Mouse (Mus musculus) spleen, postnatal 14 days (tissue): Measurements from ENCODE around the gene Smc3.

Source experiments
- DNase-seq, 2 experiments: peaks; one replicate each; pipeline ENCODE4 v3.0.0; 2021 to 2022; ENCODE audit warnings: low spot score in 2 of 2

Gene Smc3

DNA sequence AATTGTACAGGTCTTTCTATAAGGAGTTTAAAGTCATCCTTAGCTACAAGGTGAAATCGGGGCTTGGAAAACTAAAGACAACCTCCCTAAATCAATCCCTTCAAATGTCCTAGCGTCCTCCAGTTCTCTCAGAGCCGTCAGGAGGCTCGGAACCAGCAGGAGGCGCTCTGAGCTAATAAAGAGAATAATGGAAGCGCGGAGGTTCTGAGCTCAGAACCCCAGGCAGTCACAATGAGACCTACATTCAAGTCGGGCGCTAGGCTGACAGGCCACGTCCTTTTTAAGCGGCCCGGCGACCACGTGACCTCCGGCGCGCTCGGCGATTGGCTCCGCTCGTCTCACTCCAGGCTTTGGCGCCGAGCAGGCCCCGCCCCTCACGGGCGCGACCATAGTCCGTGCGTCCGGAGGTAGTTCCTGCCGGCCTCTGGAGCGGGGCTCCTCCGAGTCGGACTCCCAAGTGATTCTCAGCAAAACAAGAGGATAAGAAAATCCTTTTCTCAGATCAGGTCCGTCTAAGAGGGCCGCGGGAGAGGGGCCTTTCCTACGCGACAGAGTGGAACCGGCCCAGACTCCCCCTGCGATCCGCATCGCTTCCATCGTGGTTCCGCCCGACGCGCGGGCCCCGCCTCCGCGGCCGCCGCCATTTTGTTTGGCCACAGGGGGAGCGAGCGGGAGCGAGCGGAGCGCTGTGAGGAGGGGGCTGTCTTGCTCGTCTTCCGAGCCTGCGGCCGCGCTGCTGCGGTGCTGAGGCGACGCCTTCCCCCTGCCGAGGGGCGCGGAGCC lies at the start of gene Smc3:
Gene Smc3 (plus strand): TSS at position 642 of the 783 bp plus-strand sequence.
- DNase-seq: peak; percentile 99

DNA sequence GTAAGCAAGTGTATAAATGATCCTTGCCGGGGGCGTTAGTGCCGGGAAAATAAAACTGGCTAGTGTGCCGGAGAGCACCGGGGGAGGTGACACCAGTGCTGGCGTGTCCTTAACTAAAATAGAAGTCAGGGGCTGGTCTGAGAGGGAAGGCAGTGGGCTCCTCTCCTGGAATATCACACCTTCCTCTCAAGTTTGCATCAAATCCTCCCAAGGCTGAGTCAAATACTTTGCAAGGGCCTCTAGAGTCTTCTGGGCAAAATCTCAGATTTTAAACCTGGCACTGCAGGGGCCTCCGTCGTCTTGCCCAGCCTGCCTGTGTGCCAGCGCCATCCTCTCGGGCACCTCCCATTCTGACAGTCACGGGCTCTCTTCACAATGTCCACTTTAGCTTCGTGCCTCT lies 49.2 kb upstream of the Smc3 start:
- no peak for DNase-seq

DNA sequence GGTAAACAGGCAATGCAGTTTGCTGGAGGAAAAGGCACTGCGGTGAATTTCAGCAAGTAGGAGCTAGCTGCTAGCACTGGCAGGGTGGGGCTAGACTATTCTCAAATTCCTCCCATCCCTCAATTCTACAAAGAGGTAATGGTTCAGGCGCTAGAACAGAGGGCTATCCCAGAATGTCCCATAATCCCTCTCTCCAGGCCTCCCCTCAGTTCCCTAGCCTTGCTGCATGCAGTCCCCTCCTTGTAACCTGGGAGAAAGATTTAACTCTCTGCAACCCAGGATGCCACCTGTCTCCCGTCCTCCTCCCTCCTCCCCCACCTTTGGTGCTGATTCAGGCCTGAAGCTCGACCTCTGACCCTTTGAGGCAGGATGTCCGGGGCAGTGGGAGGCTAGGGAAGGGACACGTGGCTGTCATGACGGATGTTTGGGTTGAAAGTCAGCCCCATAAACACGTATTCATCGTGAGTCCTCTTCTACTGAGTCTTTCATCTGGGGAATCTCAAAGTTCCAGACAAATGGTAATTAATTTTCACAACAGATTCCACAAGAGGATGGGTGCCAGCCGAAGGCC lies 47.9 kb upstream of the Smc3 start:
- DNase-seq: no peak

DNA sequence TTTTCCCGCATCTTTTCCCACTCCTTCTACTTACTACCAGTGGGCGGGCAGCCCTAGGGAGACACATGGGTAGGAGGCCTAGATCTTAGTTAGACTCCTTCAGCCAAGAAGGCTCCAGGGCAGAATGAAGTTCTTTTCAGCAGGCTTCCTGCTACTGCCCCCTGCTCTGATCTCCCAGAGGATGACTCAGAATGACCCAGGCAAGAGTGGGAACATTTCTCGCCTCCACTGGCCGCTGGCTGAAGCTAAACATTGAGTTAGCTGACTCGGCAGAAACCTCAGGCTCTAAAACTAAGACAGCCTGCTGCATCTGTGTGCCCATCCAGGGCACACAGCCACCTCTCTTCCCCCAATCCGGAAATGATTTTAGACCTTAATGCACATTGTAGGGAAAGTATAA lies 47.4 kb upstream of the Smc3 start:
- DNase-seq: no peak

DNA sequence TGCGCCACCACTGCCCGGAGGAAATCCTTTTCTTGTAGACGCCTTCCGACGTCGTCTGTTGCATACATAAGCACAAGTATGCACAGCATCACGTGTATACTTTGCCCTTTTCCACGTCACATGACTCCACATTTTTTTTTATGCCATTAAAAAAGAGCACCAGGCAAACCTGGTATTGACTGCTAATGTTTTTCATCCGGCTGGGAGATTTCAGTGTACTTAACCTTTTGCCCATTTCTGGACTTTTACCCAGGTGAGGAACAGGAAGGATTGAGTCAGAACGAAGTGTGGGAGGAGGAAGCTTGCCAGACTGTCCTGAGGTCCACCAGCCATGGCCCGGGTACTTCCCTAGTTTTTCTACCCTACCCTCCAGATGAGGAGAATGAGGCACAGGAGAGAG lies 45.8 kb upstream of the Smc3 start:
- no peak for DNase-seq

DNA sequence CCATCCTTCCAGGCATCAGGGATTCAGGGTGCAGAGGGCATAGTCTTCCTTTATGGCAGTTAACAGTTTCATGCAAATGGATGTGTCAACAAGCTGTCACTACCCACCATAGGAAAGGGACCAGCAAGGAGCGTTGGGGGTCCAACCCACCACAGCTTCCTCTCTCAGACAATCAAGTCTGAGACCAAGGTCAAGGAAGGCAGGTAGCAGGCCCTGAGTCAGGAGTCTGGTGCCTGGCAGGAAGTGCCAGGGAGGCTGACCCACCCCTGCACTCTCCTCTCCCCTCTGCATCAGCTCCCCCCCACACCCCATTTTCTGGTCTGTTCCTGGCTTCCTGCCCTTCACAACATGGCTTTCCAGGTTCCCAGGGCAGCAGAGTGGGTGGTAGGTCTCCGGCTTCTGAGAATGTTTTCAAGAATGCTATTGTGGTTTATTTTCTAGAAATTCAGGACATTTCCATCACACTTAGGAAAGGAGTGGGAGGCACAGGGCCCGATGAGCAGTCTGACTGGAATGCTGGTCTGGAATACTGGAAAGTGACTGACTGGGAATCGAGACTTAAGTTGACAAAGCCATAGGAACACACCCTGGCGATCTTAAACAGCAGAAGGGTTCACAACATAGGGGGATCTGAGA lies 45.1 kb upstream of the Smc3 start:
- no peak for DNase-seq

DNA sequence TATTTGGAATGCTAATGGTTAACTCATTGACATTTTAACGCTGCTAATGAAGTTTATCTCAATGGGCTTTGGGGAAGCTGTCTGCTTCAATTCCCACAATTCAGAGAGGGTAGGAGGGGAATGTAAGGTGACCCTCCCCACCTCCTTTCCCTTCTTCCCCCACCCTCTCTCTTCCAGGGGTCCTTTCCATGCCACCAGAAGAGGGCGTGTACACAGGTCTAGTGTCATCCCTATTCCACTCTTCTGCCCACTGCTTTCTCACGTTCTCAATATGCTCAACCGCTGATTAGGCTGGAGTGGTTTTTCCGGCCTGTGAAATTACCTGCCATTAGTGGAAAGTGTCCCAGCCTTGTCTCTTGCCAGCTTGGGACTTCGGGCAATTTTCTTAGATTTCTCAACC lies 43.4 kb upstream of the Smc3 start:
- no peak for DNase-seq

DNA sequence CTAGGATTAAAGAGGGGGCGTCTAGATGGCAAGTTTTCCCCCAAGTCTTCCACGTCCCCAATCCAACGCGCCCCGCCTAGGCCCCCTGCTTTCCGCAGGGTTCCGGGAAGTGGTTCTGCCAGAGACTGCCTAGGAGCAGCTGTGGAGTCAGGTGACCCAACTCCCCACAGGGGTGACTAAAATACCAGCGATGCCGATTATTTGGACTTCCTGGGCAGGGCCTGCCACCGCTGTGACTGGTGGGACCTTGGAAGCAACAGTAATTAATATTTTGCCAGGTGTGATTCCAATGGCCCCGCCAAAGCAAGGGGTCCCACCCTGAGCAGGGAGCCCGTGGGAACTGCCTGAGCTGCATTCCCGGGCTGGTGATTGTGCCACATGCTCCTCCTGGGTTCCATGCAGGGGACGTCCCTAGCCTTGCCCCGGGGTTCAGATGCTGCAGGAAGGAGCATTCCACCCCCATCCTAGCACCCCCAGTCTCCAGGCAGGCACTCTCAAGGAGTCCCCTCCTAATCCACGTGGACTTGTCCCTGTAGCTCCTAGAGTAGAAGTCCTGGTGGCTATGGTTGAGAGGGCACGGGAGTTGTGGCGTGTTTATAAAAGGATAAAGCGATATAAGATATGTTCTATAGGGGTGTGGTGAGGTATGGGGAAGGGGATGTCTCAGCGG lies 42.8 kb upstream of the Smc3 start:
- DNase-seq: no peak

DNA sequence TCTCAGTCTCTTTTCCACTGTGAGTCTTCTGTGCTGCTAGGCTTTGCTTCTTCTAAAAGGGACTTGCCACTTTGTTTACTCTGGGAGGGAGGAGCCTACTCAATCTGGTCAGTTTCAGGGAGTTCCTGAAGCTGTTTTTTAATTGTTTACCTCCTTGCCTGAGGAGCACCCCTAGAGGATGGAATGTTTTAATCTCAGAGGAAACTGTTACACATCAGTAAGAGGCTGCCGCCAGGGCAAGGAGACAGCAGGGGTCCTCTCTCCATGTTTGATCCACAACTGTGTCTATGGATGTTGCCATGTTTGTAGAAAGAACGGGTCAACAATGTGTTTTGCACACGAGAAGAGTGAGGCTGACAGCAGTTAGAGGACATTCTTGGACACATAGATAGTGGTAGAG lies 39.8 kb upstream of the Smc3 start:
- no peak for DNase-seq

DNA sequence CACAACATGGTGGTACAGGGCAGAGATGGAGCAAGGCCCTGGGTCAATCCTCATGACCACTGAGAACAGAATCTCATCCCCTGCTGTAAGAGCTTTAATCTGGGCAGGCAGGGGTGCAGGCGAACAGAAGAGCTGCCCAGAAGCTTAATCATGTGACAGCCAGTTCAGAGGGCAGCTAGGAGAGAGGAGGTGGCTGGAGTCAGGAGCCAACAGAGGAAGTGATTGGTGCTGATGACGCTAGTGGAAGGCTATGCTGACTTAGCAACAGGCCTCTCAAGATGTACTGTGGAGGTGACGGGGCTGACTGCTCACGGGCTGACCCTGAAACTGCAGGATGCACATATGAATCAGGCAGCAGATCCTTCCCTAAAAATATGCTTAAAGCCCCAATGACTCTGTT lies 36.0 kb upstream of the Smc3 start:
- no peak for DNase-seq

DNA sequence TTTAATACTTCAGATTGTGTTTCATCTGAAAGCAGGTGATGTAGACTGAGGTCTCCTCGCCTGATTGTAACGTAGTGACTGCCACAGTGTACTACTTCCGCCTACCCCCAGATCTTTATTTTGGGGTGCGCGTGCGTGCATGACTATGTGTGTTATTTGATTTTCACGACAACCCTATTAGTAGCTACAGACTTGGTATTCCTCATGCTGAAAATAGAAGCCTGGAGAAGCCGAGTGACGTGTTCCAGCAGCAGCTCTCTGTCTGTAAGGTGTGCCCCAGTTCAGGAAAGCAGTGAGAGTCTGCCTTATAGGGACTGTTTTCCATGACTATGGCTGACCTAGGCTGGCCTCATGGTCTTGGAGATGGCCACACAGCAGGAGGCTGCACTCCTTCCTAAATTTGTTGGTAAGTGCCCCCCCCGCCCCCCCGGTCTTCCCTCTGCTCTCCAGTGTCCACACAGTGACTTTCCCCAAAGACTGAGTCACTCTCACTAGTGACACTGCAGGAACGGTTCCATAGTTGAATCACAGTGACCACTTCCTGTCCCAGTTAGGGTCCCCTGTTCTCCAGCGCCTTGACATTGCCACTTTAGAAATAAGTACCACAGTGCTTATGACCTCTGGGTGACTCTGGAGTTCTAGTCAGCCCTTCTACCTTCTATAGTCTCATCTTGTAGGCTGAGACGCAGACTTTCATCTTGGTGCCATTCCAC lies 34.5 kb upstream of the Smc3 start:
- DNase-seq: no peak

DNA sequence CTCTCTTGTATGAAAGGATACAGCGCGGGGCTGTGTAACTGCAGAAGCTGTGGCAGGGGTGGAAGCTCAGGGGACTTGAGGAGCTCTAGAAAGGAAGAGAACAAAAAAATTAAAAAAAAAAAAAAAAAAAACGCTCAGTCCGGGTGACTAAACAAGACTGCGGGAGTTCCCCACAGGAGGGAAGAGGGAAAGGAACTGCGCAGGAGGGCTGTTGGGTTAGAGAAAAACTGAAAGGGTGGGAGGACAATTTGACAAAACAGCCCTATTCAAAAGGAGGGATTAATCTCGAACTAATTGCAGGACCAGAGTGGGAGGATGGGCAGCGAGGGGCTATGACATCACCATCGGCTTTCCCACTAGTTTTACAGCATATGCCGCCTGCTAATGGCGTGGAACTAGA lies 32.3 kb upstream of the Smc3 start:
- DNase-seq: no peak

DNA sequence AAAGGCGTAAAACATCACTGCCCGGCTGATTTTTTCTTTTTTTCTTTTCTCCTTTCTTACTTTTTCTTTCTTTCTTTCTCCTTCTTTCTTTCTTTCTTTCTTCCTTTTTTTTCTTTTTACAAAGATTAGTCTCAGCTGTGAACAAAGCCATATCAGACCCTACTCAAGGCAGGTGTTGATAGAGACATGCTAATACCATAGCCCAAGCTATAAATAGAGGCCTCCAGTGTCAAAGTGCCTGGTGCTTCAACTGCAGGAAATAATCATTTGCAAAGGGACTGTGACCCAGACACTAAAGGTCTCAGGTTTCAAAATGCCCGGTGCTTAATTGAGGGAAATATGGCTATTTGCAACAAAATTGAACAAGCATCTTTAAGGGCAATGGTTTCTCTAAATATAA lies 31.6 kb upstream of the Smc3 start:
- DNase-seq: no peak

DNA sequence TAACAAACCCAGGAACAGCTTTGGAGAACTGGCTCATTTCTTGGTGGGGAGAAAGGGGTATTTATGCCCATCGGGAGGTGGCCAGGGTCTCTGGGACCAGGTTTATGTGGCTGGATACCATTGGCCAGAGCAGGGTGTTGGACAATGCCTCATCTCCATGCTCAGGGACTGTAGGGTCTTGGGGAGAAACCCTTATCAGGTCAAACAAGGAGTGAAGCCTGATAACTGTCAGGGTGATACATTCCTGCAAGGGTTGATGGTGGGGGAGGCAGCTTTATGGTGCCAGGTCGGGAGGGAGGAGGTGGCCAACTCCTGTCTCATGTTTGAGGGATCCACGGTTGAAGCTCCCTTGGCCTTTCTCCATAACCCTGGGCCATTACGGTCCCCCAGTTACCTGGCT lies 29.1 kb upstream of the Smc3 start:
- DNase-seq: no peak

DNA sequence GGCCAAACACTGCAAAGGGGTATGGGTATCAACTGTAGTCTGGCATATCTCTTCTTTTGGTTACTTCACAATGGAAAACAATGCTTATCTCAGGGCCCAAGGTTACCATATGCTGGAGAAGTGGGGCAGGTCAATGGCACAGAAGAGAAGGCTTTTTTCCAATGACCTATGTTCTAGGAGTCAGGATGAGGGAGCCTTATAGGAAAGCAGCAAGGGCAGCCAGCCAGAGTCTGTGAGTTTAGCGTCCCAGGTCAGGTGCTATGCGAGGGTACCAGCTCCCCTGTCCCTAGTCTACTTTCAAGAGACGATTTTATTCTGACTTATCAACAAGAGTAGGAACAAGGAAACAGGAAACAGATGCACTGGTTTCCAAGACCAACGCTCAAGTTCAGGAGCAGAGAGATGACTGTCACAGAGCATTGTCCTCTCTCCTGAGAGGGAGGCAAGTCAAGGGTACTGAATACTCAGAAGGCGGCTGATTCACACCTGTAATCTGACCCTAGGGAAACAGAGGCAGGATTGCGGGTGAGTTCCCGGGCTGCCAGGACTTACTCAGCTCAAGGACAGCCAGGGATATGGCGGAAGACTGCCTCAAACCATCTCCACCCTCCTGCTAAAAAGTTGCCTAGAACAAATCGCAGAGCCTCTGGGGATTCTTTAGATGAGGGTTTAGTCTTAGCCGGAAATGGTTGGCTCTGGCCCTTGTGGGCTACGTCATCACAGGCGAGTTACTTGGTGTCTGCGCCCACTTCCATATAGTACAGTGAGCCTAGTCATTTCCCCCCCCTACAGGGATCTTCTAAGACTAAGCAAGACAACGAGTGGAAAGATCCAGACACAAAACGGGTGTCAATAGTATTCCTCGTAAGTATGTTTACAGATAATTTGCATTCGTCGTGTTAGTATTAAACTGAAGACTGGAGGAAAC lies 28.4 kb upstream of the Smc3 start:
- DNase-seq: no peak

DNA sequence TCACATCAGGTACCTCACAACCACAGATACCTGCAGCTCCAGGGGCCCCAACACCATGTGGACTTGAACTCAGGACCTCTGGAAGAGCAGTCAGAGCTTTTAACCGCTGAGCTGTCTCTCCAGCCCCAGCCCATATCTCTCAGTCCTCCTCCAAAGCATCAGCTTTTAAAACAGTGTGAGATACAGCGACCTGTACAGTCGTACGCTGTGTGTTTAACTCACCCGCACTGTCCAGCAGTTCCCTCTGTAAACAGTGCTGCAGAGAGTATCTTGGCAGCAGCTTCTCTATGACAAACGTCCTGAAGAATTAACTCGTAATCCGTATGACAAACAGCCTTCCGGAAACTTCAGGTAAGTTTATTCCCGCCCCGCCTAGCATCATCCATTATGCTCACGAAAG lies 27.6 kb upstream of the Smc3 start:
- DNase-seq: no peak

DNA sequence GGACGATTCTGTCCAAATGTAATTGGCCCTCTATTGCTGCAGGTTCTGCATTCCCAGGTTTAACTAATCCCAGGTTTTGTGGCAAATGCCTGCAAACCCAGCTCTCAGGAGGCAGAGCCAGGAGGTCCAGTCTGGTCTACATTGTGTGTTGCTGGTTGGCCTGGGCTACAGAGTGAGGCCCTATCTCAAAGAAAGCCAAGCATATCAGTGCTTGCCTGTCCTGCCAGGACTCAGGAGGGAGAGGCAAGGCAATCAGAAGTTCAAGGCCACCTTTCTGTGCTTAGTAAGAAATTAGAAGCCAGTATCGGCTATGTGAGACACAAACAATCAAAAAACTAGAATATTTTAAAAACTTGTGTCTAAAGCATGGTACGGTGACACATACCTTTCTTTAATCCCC lies 27.0 kb upstream of the Smc3 start:
- DNase-seq: no peak

DNA sequence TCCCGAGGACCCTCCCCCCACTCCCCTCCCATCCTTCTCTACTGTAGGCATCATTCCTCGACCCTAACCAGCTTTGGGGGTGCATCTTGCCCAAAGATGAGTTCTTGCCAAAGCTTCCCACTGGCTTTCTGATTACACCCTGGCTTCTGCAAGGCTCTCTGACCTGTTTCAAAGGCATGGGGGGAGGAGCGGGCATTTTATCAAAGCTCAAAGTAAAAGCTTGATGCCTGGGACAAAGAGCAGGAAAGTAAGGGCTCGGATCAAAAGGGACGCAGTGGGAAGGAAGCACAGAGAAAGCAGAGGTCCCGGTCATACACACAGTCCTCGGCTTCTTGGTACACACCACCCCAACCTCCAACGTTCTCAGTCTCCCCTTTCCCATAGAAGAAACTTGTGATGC lies 26.1 kb upstream of the Smc3 start:
- DNase-seq: no peak

DNA sequence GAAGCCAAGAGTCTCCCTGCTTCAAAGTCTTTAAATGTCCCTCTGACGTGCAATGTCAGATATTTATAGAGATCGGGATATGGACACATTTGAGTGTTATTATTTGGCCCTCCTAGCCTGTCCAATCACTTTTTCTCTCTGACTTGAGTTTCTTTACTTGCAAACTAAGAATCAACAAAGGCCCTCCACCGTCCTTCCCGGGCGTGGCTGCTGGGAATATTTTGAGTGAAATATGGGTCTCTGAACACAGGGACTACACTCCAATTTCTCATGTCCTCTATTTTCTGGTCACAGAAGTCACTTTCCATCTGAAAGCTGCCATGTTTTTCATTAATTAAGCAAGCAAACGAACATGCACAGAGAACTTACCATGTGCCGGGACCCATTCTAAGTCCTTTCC lies 25.7 kb upstream of the Smc3 start:
- no peak for DNase-seq

DNA sequence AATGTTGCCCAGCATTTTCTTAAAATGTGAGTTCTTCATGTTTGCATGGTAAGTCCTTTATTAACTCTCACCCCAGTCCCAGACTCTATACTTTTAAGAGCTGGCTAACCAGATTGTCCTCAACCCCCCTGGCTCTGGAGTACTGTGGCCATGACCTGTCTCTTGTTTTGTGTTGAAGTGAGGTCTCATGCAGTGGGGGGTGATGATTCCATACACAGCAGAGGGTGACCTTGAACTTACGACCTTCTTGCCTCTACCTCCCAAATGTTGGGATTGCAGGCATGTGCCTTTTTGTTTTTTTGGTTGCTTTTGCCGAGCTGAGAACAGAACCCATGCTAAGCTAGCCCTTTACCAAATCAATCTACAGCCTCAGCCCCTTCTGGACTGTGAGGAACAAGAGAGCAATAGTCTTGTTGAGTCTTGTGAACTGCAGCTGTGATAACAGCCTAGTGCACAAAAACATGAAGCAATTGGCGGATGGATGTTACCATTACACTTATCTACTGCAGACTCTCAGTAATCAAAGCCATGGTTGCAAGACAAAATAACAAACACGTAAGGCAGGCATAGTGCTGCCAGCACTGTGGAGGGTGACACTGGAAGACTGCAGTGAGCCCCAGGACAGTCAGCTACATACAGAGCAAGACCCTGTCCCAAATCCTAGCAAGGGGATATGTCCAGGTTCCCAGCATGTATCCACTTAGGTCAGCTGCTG lies 24.7 kb upstream of the Smc3 start:
- no peak for DNase-seq
